Mouse (Mus musculus): Measurements from ENCODE around the gene Dnajb14.
A peak's percentile ranks its signal among the peaks of the same experiment; 100 is the strongest.
"Not testable (repeated sequence)": the region's sequence is repeated elsewhere in the genome, so short reads cannot be mapped to it uniquely, and the experiment has no call there.

The Dnajb14 gene

DNA sequence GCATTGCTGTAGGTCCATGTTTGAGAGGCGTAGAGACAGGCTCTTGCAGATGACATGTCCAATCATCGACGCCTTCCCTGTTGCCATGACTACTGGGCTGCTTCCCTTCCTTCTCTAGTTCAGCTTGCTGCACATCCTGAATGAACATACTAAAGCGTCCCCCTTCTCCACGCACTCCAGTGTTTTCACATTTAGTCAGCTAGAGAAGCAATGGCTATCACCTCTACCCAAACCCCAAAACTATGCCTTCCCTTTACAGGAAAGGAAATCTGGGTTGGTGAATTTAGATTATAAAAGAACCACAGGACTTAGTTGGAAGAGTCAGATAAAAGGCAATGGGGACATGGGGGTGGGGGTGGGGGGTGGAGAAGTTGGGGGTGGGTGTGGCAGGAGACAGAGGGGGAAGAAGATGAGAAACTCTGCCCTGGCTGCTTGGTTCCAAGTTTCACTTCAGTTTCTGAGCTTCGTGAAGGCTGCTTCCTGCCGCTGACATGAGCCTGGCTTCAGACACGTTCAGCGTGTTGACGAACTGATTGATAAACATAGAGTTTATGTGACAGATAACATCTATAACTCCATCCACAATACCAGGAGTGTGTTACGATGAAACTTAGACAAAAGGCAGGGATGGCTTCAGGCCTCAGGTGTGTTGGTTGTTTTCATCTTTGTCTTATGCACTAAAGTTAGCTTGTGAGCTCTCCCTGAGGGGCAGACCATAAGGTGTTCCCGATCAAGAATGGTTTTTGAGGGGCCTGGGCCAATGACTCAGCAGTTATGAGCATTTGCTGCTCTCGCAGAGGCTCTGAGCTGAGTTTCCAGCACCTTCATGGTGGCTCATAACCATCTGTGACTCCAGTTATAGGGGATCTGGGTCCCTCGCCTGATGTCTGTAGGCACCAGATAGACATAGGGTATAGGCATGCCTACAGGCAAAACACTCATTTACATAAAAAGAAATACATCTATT, 85.7 kb downstream of the Dnajb14 start:
- DNase-seq (ENCODE audit: low spot score), result peak; percentile 30

DNA sequence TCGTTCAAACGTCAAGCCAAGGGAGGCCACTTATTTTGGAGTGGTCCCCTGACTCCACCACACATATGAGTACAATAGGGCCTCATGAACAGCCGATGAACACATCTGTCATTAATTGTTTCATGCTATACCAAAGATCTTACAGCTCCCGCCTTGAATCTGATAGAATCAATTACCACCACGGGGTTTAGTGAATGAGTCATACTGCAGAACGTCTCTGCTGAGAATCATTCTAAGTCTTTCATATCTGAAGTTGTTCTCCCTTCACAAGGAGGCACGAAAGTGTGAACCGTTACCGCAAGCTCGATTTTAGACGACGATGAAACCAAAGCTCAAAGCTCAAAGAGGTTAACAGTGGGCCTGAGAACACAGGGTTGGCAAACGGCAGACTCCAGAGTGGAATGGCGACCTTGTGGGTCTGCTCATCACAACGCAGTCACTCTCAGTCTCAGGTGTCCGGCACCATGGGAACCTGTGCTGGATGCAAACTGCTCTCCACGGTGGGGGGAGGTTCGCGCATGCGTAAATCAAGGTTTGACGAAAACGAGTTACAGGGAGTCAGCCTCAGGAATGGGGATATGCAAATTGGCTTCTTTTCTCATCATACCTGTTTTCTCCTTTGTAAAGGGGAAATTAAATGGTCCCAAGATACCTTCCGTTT, 86.9 kb downstream of the Dnajb14 start:
- DNase-seq (ENCODE audit: low spot score), result no peak

DNA sequence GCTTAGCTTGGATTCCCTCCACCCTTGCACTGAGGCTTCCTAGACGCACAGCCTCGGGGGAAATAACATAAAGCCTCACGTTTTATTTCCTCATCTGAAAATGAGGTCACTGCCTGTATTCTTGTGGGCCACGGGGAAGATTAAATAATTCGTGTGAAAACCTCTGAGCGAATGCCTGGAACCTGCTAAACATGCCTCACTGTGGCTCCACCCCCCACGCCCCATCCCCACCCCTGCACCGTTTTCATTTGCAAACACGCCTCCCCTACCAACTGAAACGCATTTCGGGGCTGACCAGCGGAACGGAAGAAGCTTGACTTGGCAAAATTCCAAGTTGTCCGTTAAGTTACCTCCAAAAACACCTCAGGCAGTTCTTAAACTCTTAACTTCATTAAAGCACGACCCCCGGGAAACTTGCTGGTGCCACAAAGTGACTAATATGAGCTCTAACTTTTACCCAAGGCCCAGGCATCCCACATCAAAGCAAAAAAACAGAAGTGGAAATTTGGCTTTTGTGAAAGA, 88.1 kb downstream of the Dnajb14 start:
- DNase-seq (ENCODE audit: low spot score), result peak; percentile 16

DNA sequence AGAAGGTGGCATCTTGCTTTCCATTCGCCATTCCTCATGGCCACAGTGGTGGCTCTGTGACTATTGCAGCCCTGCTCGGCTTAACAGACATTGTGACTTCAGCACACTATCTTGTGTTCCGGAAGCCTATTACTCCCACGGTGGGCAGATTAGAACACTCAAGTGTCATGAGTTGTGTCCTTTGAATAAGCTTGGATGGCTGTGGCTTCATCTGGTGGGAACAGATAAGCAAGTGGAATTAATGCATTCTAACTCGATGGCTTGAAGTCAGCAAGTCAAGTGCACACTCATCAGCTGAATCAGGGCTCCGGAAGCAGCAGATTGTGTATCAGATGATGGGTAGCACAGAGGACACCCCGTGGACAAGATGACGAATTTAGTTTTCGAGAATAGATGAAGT, 90.4 kb downstream of the Dnajb14 start:
- DNase-seq (ENCODE audit: low spot score), result no peak

DNA sequence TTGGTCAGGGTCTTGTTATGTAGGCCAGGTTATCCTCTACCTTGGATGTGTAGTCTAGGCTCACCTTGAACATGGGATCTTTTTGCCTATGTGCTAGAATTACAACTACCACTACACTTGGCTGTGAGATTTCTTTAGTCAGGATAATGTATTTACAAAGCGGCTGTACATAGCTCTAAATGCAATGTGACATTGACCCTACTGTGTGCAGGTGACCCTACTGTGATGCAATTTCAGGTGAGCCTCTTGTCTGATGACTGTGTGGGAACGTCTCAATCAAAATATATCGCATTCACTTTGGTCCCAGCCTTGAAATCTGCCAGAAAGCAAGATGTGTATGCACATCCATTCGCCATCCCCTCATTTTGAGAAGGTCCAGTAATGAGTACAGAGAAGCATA, 90.9 kb downstream of the Dnajb14 start:
- DNase-seq (ENCODE audit: low spot score), result no peak

DNA sequence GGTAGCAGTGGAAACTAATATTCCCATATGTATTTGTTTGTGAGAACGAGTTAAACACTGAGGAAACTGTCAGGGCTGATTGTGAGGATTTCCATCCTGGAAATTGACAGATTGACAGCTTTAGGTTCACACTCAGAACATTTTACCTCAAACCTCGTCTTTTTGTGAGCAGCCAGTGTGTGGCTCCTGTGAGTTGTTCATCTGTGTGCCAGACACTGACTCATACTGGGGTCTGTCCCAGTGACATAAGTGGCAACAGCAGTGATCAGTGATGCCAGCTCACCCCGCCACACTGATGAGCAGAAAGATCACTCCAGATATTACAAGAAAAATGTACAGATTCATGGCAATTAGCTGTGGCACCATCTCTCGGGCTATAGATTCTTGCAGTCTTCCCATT, 92.0 kb downstream of the Dnajb14 start:
- DNase-seq (ENCODE audit: low spot score), result no peak

DNA sequence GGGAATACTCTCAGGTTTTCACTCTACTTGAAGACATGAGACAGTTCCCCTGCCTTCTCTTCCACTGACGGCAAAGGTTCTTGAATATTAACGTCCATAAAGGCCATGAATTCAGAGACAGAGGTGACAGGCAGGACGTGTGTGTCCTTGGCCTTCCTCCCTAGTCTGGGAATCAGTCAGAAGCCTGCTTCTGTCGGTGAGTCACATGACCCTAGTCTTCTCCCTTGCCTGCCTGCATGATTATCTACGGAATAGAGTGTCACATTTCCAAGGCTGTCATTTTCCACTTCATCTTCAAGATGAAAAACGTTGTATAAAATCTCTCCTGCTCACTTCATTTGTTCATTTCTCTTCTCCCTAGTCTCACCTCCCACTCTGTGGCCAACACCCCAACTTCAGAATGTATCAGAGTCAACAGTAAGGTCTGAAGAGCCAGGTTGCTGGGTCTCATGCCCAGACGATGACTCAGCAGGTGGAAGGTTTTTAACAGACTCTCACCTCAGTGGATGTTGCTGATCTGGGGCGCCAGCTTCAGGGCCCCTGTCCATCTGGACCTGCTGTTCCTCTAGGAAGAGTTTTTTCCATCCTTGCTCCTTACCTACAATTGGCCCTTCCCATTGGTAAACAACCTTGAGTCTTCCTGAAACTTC, 94.4 kb downstream of the Dnajb14 start:
- peak; percentile 52 for DNase-seq (ENCODE audit: low spot score)

DNA sequence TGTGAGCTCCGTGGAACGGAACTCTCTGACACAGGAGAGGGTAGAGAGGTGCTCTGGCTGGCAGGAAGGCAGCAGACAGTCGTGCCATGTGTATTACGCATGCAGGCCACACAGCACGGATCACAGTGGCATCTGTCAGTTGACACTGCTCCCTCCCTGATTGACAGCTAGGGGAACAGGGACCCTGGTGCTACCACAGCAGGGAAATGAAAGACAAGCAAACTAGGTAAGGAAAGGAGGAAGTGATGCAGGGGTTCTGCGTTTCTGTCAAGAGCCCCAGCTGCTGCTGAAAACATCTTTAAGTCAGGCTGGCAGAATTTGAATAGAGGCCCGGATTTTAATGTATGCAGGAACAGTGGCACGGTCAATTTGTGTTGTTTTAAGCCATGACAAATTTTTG, 96.0 kb downstream of the Dnajb14 start:
- DNase-seq (ENCODE audit: low spot score), result no peak

DNA sequence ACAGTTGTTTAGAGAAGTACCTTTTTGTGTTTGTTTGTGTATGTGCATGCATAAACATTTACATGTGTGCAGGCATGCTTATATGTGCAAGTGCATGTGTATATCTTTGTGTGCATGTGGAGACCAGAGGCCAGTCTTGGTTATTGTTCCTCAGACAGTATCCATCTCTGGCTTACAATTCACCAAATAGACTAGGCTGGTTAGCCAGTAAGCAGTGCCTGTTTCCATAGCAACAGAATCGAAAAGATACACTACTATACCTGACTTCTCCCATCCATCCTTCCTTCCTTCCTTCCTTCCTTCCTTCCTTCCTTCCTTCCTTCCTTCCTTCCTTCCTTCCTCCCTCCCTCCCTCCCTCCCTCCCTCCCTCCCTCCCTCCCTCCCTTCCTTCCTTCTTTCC, 96.5 kb downstream of the Dnajb14 start:
- not testable (repeated sequence) for DNase-seq (ENCODE audit: low spot score)

Measured in urinary bladder, postnatal 14 days (tissue).